Mouse (Mus musculus): ENCODE measurements at regions not wholly inside any gene's neighbourhood (a gene's known extent, or its start where the extent isn't known, plus 50 kb on each side); places are given as distances from the start of the nearest gene placed in this dataset.
"Not testable (repeated sequence)": the region's sequence is repeated elsewhere in the genome, so short reads cannot be mapped to it uniquely, and the experiment has no call there.

DNA sequence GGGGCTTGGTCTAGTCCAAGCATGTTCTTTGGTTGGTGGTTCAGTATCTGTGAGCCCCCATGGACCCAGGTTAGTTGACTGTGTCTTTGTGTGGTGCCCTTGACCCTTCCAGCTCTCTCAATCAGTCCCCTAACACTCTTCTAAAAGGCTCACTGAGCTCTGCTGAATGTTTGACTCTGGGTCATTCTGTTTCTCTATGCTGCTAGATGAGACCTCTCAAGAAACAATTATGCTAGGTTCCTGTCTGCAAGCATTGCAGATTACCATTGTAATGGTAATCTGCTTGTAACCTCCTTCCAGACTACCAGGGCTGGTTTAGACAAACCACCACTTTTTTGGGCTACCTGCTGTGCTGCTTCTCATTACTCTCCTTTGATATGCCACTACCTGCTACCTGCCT, 2863.9 kb downstream of the Gm37988 start:
- Histone ChIP-seq H3K4me3 (ENCODE audit: low read depth, low read length) (no peak overlapping the region), H3K9me3 (ENCODE audit: control insufficient read depth, low read depth, low read length) (no peaks in the 10 kb centered on the region), H3K4me1 (ENCODE audit: control insufficient read depth, insufficient read depth, low read length) (no peaks in the 10 kb centered on the region), H3K9ac (replicated peaks; ENCODE audit: low read depth, low read length) (no peak overlapping the region), H3K4me2 (replicated peaks; ENCODE audit: low read depth, low read length) (no peak overlapping the region), H3K27me3 (ENCODE audit: control insufficient read depth, insufficient read depth, low read length) (no peaks in the 10 kb centered on the region), H3K27ac (ENCODE audit: low read length) (no peak overlapping the region), H3K36me3 (ENCODE audit: control insufficient read depth, insufficient read depth, low read length) (no peaks in the 10 kb centered on the region)
- ATAC-seq (ENCODE audit: insufficient number of reproducible peaks, insufficient read depth, low FRiP score, low read depth): no peak

DNA sequence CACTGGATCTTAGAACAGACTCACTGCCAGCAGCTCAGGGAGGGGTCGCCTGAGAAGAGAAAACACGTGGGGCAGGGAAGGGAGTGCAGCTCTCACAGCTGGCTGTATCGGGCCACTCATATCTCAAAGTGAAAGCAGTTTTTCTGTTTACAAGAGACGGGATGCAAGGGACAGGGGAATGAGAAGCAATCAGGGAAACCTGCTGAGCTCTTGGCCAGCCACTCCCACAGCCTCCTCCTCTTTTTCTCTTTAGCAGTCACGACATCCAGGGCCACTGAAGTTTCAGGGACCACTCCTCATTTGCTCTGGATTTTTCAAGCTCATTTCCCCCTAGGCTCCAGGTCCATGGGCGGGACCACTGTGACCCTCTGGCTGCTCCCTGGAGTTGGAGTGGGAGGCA, 2901.5 kb downstream of the Gm37988 start:
- not testable (repeated sequence) for H3K9ac ChIP-seq (replicated peaks; ENCODE audit: low read depth, low read length); H3K4me2 ChIP-seq (replicated peaks; ENCODE audit: low read depth, low read length); H3K9me3 ChIP-seq (ENCODE audit: control insufficient read depth, low read depth, low read length); H3K27me3 ChIP-seq (ENCODE audit: control insufficient read depth, insufficient read depth, low read length); ATAC-seq (ENCODE audit: insufficient number of reproducible peaks, insufficient read depth, low FRiP score, low read depth); H3K4me3 ChIP-seq (ENCODE audit: low read depth, low read length); H3K27ac ChIP-seq (ENCODE audit: low read length); H3K36me3 ChIP-seq (ENCODE audit: control insufficient read depth, insufficient read depth, low read length); H3K4me1 ChIP-seq (ENCODE audit: control insufficient read depth, insufficient read depth, low read length)
- WGBS: 85% methylated on average over 6 of the region's 6 CpGs

GRCm38 (mm10) chr1:7732725-7733124, 2925.0 kb downstream of the Gm37988 start:
- WGBS: 70% methylated on average over 1 of the region's 1 CpGs
- Histone ChIP-seq H3K27me3 (ENCODE audit: control insufficient read depth, insufficient read depth, low read length) (no peaks in the 10 kb centered on the region), H3K9me3 (ENCODE audit: control insufficient read depth, low read depth, low read length) (no peaks in the 10 kb centered on the region), H3K4me2 (replicated peaks; ENCODE audit: low read depth, low read length) (no peak overlapping the region), H3K27ac (ENCODE audit: low read length) (no peak overlapping the region), H3K36me3 (ENCODE audit: control insufficient read depth, insufficient read depth, low read length) (no peaks in the 10 kb centered on the region), H3K4me1 (ENCODE audit: control insufficient read depth, insufficient read depth, low read length) (no peaks in the 10 kb centered on the region), H3K9ac (replicated peaks; ENCODE audit: low read depth, low read length) (no peak overlapping the region), H3K4me3 (ENCODE audit: low read depth, low read length) (no peak overlapping the region)
- no peak for ATAC-seq (ENCODE audit: insufficient number of reproducible peaks, insufficient read depth, low FRiP score, low read depth)

GRCm38 (mm10) chr1:7737331-7737730, 2929.6 kb downstream of the Gm37988 start:
- 84% methylated on average over 4 of the region's 4 CpGs for WGBS

DNA sequence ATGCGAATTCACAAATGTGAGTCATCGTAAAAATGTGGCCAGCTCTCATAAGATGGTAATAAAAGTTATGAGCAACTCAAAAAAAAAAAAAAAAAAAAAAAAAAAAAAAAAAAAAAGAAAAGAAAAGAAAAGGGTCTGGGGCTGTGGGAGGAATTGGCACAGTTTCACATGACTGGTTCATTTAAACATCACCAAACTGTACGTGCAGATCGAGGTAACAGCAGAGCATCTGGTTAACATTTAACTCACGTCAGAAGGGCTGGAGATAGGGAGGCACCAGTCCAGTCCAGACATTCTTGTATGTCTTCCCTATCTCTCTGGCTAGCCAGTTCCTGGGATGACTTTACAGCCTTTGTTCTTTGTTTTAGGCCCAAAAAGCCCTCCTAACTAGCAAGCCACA, 2938.2 kb downstream of the Gm37988 start:
- H3K9ac ChIP-seq (replicated peaks; ENCODE audit: low read depth, low read length): no peak overlapping the region
- H3K27me3 ChIP-seq (ENCODE audit: control insufficient read depth, insufficient read depth, low read length): no peaks in the 10 kb centered on the region
- H3K4me2 ChIP-seq (replicated peaks; ENCODE audit: low read depth, low read length): no peak overlapping the region
- no peak for ATAC-seq (ENCODE audit: insufficient number of reproducible peaks, insufficient read depth, low FRiP score, low read depth)
- H3K4me3 ChIP-seq (ENCODE audit: low read depth, low read length): no peak overlapping the region
- WGBS: 61% methylated on average over 5 of the region's 5 CpGs
- H3K9me3 ChIP-seq (ENCODE audit: control insufficient read depth, low read depth, low read length): no peaks in the 10 kb centered on the region
- H3K4me1 ChIP-seq (ENCODE audit: control insufficient read depth, insufficient read depth, low read length): no peaks in the 10 kb centered on the region
- H3K27ac ChIP-seq (ENCODE audit: low read length): no peak overlapping the region
- no peaks in the 10 kb centered on the region for H3K36me3 ChIP-seq (ENCODE audit: control insufficient read depth, insufficient read depth, low read length)

More at GRCm38 (mm10) chr1:7737331-7737730, 2929.6 kb downstream of the Gm37988 start:
- H3K4me1 ChIP-seq (ENCODE audit: control insufficient read depth, insufficient read depth, low read length): no peaks in the 10 kb centered on the region
- H3K4me2 ChIP-seq (replicated peaks; ENCODE audit: low read depth, low read length): no peak overlapping the region
- no peak overlapping the region for H3K27ac ChIP-seq (ENCODE audit: low read length)
- no peak overlapping the region for H3K9ac ChIP-seq (replicated peaks; ENCODE audit: low read depth, low read length)
- H3K27me3 ChIP-seq (ENCODE audit: control insufficient read depth, insufficient read depth, low read length): no peaks in the 10 kb centered on the region
- no peak overlapping the region for H3K4me3 ChIP-seq (ENCODE audit: low read depth, low read length)
- H3K36me3 ChIP-seq (ENCODE audit: control insufficient read depth, insufficient read depth, low read length): no peaks in the 10 kb centered on the region
- H3K9me3 ChIP-seq (ENCODE audit: control insufficient read depth, low read depth, low read length): no peaks in the 10 kb centered on the region
- no peak for ATAC-seq (ENCODE audit: insufficient number of reproducible peaks, insufficient read depth, low FRiP score, low read depth)

DNA sequence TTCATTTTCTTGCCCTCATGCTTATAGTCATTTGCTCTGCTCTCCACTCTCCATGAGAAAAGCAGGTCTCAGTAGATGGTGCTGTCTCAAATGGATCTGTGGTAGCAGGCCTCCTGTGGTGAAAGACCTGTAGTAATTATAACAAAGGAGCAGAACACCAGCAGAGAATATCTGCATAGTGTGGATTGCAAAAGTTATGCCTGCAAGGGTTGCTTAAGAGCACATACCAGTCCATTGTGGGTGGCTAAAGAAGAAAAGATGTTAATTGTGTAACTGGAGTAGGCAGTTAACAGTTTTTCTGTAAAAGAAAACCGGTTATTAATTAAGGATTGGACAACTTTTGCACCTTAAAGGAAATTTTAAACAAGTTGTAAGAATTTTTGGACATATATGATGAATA, 2969.0 kb downstream of the Gm37988 start:
- Histone ChIP-seq H3K4me3 (ENCODE audit: low read depth, low read length) (no peak overlapping the region), H3K4me2 (replicated peaks; ENCODE audit: low read depth, low read length) (no peak overlapping the region), H3K36me3 (ENCODE audit: control insufficient read depth, insufficient read depth, low read length) (no peaks in the 10 kb centered on the region), H3K9me3 (ENCODE audit: control insufficient read depth, low read depth, low read length) (no peaks in the 10 kb centered on the region), H3K27ac (ENCODE audit: low read length) (no peak overlapping the region), H3K27me3 (ENCODE audit: control insufficient read depth, insufficient read depth, low read length) (no peaks in the 10 kb centered on the region), H3K9ac (replicated peaks; ENCODE audit: low read depth, low read length) (no peak overlapping the region), H3K4me1 (ENCODE audit: control insufficient read depth, insufficient read depth, low read length) (peaks cover 7% of the 10 kb centered on the region; the same call in 1 of the 2 replicates)
- no peak for ATAC-seq (ENCODE audit: insufficient number of reproducible peaks, insufficient read depth, low FRiP score, low read depth)
- WGBS: 25% methylated on average over 1 of the region's 1 CpGs

DNA sequence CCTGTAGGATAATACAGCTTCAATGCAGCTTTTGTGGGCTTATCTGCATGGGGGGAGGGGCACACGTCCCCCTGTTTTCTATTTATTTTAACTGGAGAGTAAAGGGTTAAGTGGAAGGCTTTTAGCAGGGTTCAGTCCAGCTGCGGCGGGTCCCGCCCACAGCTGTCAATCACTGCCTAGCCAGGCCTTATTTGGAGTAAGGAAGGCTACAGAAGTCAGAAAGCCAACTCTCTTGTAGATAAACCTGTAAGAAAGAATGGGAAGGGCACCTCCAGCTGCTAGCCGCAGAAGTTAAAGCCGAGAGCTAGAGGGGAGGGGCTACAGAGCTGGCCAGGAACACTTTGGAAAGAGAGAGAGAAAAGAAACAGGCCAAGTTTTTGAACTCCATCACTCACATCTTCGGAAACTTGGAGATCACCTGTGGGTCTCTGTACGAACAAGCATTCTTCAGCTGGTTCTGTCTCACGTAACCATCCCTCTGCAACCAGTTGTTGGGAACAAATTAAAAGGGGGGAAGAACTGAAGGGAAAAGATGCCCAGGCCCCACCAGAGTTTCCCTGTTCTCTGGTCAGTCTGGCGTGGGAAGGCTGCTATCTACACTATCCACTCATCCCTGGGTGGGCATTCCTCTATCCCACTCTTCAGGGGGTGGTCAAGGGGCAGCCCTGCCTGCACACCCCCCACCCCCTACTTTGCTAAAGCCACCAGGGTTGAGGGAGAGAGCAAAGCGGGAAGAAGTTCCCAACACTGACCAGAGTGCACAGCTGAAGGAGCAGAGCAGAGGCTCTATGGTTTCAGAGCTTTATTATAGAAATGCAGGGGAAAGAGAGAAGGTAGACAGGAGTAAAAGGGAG, 2969.7 kb downstream of the Gm37988 start:
- Histone ChIP-seq H3K4me2 (replicated peaks; ENCODE audit: low read depth, low read length) (peak overlapping the region; percentile 6; the same call in 1 of the 2 replicates), H3K9me3 (ENCODE audit: control insufficient read depth, low read depth, low read length) (no peaks in the 10 kb centered on the region), H3K4me3 (ENCODE audit: low read depth, low read length) (no peak overlapping the region), H3K4me1 (ENCODE audit: control insufficient read depth, insufficient read depth, low read length) (peaks cover 7% of the 10 kb centered on the region; the same call in 1 of the 2 replicates), H3K36me3 (ENCODE audit: control insufficient read depth, insufficient read depth, low read length) (no peaks in the 10 kb centered on the region), H3K27me3 (ENCODE audit: control insufficient read depth, insufficient read depth, low read length) (no peaks in the 10 kb centered on the region), H3K9ac (replicated peaks; ENCODE audit: low read depth, low read length) (no peak overlapping the region), H3K27ac (ENCODE audit: low read length) (no peak overlapping the region)
- WGBS: 5% methylated on average over 11 of the region's 11 CpGs
- peak; percentile 93 for ATAC-seq (ENCODE audit: insufficient number of reproducible peaks, insufficient read depth, low FRiP score, low read depth)

GRCm38 (mm10) chr1:7778045-7778565, 2970.4 kb downstream of the Gm37988 start:
- H3K36me3 ChIP-seq (ENCODE audit: control insufficient read depth, insufficient read depth, low read length); H3K9me3 ChIP-seq (ENCODE audit: control insufficient read depth, low read depth, low read length); H3K4me1 ChIP-seq (ENCODE audit: control insufficient read depth, insufficient read depth, low read length); H3K9ac ChIP-seq (replicated peaks; ENCODE audit: low read depth, low read length); H3K4me3 ChIP-seq (ENCODE audit: low read depth, low read length); H3K4me2 ChIP-seq (replicated peaks; ENCODE audit: low read depth, low read length); H3K27ac ChIP-seq (ENCODE audit: low read length); H3K27me3 ChIP-seq (ENCODE audit: control insufficient read depth, insufficient read depth, low read length); ATAC-seq (ENCODE audit: insufficient number of reproducible peaks, insufficient read depth, low FRiP score, low read depth): not testable (repeated sequence)
- WGBS: 10% methylated on average over 5 of the region's 5 CpGs
